Mouse (Mus musculus): ENCODE measurements around the gene Zfyve9.

Zfyve9 gene

DNA sequence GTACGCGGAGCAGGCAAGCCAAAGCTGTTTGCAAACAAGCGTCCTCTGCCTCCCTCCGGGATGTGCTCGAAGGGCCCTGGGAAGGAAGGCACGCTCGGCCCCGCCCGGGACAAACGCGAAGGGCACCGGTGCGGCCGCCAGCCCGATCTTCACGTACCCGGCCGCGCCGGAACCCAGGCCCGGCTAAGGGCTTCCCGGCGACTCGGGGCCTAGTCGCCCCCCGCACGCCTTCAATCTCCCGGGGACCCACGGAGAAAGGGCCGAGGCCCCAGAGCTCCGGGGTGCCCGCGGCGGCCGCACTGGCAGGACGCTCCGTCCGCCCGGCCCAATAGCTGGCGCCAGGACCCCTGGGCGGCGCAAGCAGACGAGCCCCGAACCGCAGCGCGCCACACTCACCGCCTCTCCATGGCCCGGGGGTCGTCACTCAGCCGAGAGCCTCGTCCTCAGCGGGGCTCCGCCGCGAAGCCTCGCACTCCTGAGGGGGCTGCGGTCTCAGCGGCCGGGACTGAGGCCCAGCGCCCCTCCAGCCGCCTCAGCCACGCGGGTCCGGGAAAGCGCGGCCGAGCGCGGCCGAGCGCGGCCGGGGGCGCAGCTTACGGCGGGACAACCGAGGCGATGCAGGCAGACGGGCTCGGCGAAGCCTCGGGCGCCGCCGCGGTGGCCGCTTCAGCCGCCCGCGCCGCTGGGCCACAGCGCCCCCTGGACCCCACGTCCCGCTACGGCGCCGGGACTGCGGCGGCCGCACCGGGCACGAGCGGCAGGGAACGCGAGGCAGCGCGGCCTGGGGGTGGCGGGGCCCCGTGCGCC is at the start of gene Zfyve9:
Gene Zfyve9, minus strand, starts transcription at position 742 of the 807 bp plus-strand sequence.
- in situ Hi-C loops (cut with MboI; ENCODE audit: unreplicated experiment in 2 of 2) = loop anchor here in 1 of 2 experiments (25.0 kb wide), 1 partner anchor 443 kb away; the partner anchor contains the start of gene Coa7

- in situ Hi-C loops (cut with MboI; ENCODE audit: unreplicated experiment in 2 of 2) = no loop called here
These were observed 46.0 kb upstream of the Zfyve9 start for GRCm38 (mm10) chr4:108826643-108827042.

DNA sequence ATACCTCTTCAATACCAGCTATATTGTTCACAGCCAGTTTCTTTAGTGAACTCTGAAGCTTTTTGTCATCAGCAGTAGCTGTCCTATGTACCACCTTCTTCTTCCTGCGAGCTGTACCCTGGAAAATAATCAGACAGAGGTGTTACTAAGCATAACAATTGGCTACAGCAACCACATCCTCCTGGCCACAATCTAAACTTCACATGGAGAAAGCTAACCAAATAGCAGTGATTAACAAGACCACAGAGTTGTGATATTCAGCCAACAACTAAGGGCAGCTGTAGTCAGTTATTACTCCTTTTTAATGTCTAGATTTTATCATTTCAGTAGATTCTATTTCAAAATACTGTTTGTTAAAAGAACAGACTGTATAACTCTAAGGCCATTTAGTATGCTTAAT is 45.5 kb upstream of the Zfyve9 start:
- in situ Hi-C loops (cut with MboI; ENCODE audit: unreplicated experiment in 2 of 2) = no loop called here

GRCm38 (mm10) chr4:108825677-108826076 is 45.1 kb upstream of the Zfyve9 start:
- in situ Hi-C loops (cut with MboI; ENCODE audit: unreplicated experiment in 2 of 2) = no loop called here

GRCm38 (mm10) chr4:108811550-108811949 is 31.0 kb upstream of the Zfyve9 start:
- in situ Hi-C loops (cut with MboI; ENCODE audit: unreplicated experiment in 2 of 2) = no loop called here

DNA sequence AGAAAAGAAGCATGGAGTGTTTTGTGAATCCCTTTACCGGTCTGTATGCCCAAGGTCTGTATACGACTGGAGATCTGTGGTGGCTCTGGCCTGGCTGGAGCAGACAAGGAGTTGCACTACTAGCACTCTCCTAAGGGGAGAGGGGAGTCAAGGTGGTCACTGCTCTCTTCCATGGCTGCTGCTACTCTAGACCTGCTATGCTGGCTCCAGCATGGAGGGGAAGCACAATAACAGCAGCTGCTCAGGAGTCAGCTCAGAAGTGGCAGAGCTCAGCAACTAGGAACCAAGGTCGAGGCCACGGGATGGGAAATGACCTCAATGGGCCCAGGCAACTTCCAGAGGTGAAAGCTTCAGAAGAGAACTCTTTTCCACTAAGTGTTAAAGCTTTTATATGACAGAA is 30.5 kb upstream of the Zfyve9 start:
- in situ Hi-C loops (cut with MboI; ENCODE audit: unreplicated experiment in 2 of 2) = no loop called here

DNA sequence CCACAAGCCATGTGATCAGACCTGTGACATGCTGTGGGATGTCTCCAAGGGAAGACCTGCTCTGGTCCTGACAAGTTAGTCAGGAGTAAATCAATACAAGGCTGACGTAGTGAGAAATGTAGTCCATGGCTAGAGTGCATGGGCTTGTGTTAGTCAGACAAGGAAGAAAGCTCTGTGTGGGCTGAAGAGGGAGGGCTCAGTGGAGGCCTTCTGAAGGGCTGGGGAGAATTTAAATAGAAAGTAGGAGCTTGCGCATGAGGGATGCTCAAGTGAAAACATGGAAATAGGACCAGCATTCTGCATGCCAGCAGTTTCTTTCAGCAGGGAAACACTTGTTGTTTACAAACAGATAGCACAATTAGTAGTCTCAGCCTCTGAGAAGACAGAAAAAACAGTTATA is 22.9 kb upstream of the Zfyve9 start:
- in situ Hi-C loops (cut with MboI; ENCODE audit: unreplicated experiment in 2 of 2) = loop anchor here in 1 of 2 experiments (5.0 kb wide), 1 partner anchor 174 kb away; no protein-coding TSS in a partner anchor

DNA sequence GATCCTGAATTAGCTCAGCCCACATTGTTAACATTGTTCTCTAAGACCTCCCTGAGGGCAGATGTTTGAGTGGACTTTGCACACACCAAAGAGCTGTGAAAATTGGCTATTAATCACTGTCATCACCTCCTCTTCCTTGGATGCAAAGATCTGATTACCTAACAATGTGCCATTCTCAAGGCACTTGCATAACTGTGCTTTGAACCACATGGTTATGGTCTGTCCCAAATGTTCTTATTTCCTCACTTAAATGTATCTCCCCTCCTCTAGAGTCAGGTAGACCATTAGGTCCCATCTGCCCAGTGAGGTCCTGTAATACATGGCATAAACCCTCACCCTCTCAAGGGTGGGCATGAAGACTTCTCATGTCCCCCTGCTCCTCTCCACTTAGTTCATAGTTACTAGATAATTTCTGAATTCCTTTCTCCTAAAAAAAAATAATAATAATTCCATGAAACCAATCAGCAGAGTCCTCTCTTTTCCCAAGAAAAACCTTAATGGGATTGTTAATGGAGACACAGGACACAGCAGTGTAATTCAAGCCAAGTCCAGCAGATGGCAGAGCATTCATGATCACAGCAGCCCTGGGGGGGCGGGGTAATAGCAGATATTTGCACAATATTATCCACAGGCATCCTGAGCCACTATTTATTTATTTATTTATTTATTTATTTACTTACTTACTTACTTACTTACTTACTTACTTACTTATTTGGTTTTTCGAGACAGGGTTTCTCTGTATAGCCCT is 17.7 kb upstream of the Zfyve9 start:
- in situ Hi-C loops (cut with MboI; ENCODE audit: unreplicated experiment in 2 of 2) = loop anchor here (5.0 to 25.0 kb wide), 5 partner anchors 69 to 461 kb away; partner anchors contain the start of gene Coa7 (in 1 of the 2)

GRCm38 (mm10) chr4:108796701-108797100 is 16.1 kb upstream of the Zfyve9 start:
- in situ Hi-C loops (cut with MboI; ENCODE audit: unreplicated experiment in 2 of 2) = loop anchor here (5.0 to 25.0 kb wide), 5 partner anchors 71 to 459 kb away; partner anchors contain the start of gene Coa7 (in 1 of the 2)

GRCm38 (mm10) chr4:108793941-108794340 is 13.3 kb upstream of the Zfyve9 start:
- in situ Hi-C loops (cut with MboI; ENCODE audit: unreplicated experiment in 2 of 2) = loop anchor here in 1 of 2 experiments (25.0 kb wide), 1 partner anchor 457 kb away; the partner anchor contains the start of gene Coa7

DNA sequence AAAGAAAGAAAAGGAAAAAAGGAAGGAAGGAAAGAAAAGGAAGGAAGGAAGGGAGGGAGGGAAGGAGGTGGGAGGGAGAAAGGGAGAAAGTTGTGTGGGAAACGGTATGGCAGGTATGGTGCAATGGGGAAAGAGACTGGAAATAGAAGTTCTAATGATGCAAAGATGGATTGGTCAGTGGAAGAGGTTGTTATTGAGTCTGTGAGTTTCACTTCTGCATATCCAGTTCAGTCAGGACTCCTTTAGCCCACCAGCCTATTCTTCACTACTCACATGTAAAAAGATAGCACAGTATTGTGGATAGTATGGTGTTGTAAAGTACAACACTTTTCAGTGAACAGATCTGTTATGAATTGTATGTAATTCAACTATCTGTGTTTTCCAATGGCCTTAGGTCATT is 9.9 kb upstream of the Zfyve9 start:
- in situ Hi-C loops (cut with MboI; ENCODE audit: unreplicated experiment in 2 of 2) = loop anchor here in 1 of 2 experiments (25.0 kb wide), 1 partner anchor 453 kb away; the partner anchor contains the start of gene Coa7

GRCm38 (mm10) chr4:108789258-108789936 is 8.8 kb upstream of the Zfyve9 start:
- in situ Hi-C loops (cut with MboI; ENCODE audit: unreplicated experiment in 2 of 2) = loop anchor here in 1 of 2 experiments (25.0 kb wide), 1 partner anchor 452 kb away; the partner anchor contains the start of gene Coa7

DNA sequence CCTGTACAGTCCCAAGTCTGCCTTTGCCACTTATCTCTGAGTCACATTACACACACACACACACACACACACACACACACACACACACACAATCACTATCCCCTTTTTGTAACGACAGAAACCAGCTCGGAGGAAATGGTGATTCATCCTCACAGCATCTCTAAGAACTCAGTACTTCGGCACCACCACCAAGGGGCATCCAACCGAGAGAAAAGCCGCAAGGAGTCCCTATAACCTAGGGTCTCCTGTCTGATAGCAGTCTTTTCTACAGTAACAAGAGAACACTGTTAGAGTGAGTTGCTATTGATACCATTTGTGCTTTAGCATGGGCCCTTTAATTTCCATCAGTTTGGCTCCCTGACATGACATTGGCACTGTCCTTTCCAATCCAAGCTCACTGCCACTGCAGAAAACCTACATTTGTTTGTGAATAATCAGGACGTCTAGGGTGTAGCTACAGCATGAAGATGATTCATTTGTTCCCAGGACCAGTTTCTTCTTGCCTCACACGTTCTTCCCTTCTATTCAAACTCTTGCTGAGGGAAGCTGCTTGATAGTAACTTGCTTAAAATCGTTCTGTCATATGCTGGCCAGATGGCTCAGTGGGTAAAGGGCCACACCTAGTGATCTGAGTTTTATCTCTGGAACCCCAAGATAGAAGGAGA is 2.0 kb upstream of the Zfyve9 start:
- in situ Hi-C loops (cut with MboI; ENCODE audit: unreplicated experiment in 2 of 2) = loop anchor here in 1 of 2 experiments (25.0 kb wide), 1 partner anchor 445 kb away; the partner anchor contains the start of gene Coa7

- in situ Hi-C loops (cut with MboI; ENCODE audit: unreplicated experiment in 2 of 2) = loop anchor here in 1 of 2 experiments (25.0 kb wide), 1 partner anchor 444 kb away; the partner anchor contains the start of gene Coa7
These were observed 998 bp upstream of the Zfyve9 start for GRCm38 (mm10) chr4:108781596-108781995.

DNA sequence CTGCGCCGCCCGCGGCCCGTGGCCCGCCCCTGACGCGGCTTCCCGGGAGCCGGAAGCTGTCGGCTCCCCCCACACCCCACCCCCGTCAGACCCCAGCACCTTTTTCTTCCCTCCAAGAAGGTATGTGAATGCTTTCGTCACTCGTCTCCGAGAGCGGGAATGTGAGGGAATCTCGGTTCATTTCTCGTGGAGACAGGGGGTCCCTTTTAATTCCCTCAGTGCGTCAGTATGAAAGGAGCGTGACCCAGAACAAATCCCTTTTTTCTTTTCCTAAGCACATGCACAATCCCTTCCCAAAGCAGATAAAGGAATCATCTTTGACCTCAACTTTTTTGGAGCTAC is 237 bp upstream of the Zfyve9 start:
- in situ Hi-C loops (cut with MboI; ENCODE audit: unreplicated experiment in 2 of 2) = loop anchor here in 1 of 2 experiments (25.0 kb wide), 1 partner anchor 444 kb away; the partner anchor contains the start of gene Coa7

- in situ Hi-C loops (cut with MboI; ENCODE audit: unreplicated experiment in 2 of 2) = loop anchor here (10.0 to 25.0 kb wide), 2 partner anchors 435 to 442 kb away; partner anchors contain the start of gene Coa7 (in 1 of the 2)
These were observed 888 bp downstream of the Zfyve9 start for GRCm38 (mm10) chr4:108779763-108780056.

- in situ Hi-C loops (cut with MboI; ENCODE audit: unreplicated experiment in 2 of 2) = no loop called here
These were observed 12.1 kb downstream of the Zfyve9 start for GRCm38 (mm10) chr4:108768527-108768926.

DNA sequence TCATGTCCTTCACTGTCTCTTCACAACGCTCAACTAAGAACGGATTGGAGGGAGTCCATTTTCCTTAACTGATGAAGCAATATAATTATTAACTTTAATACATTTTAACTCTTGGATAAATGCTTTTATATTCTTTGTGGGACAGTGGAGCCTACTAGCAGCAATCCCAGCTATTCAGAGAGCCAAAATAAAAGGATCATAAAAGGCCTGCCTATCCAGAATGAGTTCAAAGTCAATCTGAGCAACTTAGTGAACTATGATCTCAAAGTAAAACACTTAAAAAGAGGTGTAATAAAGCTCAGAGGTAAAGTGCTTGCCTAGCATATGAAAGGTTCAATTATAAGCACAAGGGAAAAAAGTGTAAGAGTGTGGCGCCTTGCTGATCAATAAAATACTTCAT is 21.0 kb downstream of the Zfyve9 start:
- in situ Hi-C loops (cut with MboI; ENCODE audit: unreplicated experiment in 2 of 2) = no loop called here

DNA sequence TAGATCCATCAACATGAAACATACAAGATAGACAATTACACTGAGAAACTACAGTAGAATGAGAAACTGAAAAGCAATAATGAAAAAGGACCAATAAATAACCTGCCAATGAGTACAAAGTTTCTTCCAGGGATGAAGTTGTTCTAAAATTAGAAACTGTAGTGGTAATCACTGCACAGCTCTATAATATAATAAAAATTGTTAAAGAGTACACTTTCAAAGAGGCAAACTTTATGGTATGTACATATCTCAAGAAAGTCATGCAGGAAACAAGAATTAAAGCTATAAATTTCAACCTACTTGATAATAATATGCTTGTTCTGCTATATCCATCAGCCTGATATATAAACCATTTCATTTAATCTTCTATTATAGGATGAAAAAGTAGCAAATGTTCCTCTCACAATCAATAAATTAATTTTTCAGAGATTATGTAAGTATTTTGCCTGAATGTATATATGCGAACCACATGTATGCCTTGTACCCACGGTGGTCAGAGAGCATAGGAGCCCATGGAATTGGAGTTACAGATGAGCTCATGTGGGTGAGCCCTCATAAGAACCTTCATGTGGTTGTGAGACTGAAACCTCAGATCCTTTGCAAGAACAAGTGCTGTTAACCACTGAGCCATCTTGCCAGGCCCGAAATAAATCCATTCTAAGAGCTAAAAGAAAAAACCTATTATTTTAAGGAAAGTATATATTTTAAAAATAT is 34.3 kb downstream of the Zfyve9 start:
- in situ Hi-C loops (cut with MboI; ENCODE audit: unreplicated experiment in 2 of 2) = no loop called here

Measured in v-Abl transformed pro-B cells (cell line).